Mouse (Mus musculus) kidney, adult 2 months (tissue): ENCODE data around the gene Ppp2ca. TPM values are rescaled to one million over a fixed set of nuclear protein-coding genes. Genes with fewer than 3 reads are reported as not detected.
"Not testable (repeated sequence)": the region's sequence is repeated elsewhere in the genome, so short reads cannot be mapped to it uniquely, and the experiment has no call there.

Experiments
- DNase-seq: peaks from one replicate; pipeline ENCODE4 v3.0.0; 2021
- H3K27ac ChIP-seq: fragments of 200-500 bp; 2 replicates; pipeline ENCODE4 v1.5.1; 2012; ENCODE audit warnings: low read depth, low read length, control low read depth, inconsistent platforms; ENCODE audit not compliant: insufficient read depth
- H3K27me3 ChIP-seq: fragments of 200-500 bp; replicated peaks from 2 replicates; pipeline ENCODE4 v1.6.1; 2012; ENCODE audit warnings: mild to moderate bottlenecking, moderate library complexity, low read length, inconsistent platforms; ENCODE audit not compliant: control insufficient read depth, insufficient read depth
- H3K36me3 ChIP-seq: fragments of 200-500 bp; 2 replicates; pipeline ENCODE4 v1.6.1; 2012; ENCODE audit warnings: mild to moderate bottlenecking, moderate library complexity, low read length, inconsistent platforms; ENCODE audit not compliant: control insufficient read depth, insufficient read depth
- H3K4me1 ChIP-seq: fragments of 200-500 bp; 2 replicates; pipeline ENCODE4 v1.6.1; 2011; ENCODE audit warnings: low read length; ENCODE audit not compliant: control insufficient read depth, insufficient read depth
- H3K4me3 ChIP-seq: fragments of 200-500 bp; 2 replicates; pipeline ENCODE4 v1.5.1; 2011; ENCODE audit warnings: mild to moderate bottlenecking, low read depth, low read length, control low read depth; ENCODE audit not compliant: insufficient read depth
- CTCF ChIP-seq: fragments of 200-500 bp; conservative IDR thresholded peaks from 2 replicates; pipeline ENCODE4 v1.5.1; 2011; ENCODE audit warnings: low read depth, mild to moderate bottlenecking, control low read depth, low read length, moderate library complexity, mixed read lengths; ENCODE audit not compliant: insufficient read depth, insufficient read length
- POLR2A ChIP-seq: fragments of 200-500 bp; IDR thresholded peaks from one replicate; pipeline ENCODE4 v1.6.1; 2011; ENCODE audit warnings: low read depth, low read length, control low read depth
- WGBS: fragments of 180-500 bp; shearing (Covaris S2); methylation state at CpG from one replicate; pipeline ENCODE4 v1.1.7; 2018; 5-methylcytosine and 5-hydroxymethylcytosine counted together
- polyA plus RNA-seq: library from polyadenylated mRNA; depleted of rRNA; stranded (reverse); fragments of >200 nt; gene quantifications from 2 replicates; pipeline ENCODE4 v1.2.3, GENCODE M21; 2012; rRNA removed

Gene Ppp2ca
- polyA plus RNA-seq, 1 experiment, result 38.0 TPM

DNA sequence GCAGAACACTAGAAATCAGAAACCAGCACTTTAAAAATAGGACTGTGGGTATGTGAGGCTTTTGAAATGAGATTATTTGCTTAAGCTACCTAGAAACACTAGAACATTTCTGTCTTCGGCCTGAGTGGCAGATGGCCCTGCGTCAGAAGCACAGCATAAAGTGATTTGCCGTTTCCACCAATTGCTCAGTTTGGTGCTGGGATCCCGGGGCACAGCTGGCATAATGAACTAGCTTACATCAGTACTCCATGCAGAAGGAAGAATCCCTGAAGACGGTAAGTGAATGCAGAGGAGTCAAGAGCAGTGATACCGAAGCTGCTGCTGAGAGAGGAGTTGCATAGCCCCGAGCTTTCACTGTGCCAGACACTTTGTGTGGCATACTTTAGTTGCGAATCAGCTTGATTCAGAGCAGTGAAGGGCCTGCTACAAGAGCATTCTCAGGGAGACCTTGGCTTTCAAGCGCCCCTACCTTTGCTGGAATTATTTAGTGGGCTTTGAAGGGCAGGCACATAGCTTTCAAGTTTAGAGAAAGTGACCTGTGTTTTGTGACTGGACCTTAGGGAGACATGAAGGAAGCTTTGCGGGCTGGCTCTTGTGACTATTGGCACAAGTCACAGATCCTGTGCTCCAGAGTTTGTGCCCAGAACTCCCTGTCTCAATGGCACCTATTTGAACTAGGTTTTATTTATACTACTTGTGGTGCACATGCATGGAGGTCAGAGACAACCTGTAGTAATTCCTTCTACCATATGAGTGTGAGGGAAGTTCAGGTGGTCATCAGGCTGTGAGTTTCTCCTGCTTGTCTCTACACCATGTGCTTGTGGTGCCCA lies 31.4 kb downstream of the Ppp2ca start:
- H3K36me3 ChIP-seq, result no peaks in the 10 kb centered on the region
- TF ChIP-seq CTCF (no peak), POLR2A (no peak)
- no peak overlapping the region for H3K4me3 ChIP-seq
- no peaks in the 10 kb centered on the region for H3K4me1 ChIP-seq
- no peak for DNase-seq
- H3K27ac ChIP-seq, result no peak overlapping the region
- 65% methylated on average over 10 of the region's 10 CpGs for WGBS
- no peaks in the 10 kb centered on the region for H3K27me3 ChIP-seq

DNA sequence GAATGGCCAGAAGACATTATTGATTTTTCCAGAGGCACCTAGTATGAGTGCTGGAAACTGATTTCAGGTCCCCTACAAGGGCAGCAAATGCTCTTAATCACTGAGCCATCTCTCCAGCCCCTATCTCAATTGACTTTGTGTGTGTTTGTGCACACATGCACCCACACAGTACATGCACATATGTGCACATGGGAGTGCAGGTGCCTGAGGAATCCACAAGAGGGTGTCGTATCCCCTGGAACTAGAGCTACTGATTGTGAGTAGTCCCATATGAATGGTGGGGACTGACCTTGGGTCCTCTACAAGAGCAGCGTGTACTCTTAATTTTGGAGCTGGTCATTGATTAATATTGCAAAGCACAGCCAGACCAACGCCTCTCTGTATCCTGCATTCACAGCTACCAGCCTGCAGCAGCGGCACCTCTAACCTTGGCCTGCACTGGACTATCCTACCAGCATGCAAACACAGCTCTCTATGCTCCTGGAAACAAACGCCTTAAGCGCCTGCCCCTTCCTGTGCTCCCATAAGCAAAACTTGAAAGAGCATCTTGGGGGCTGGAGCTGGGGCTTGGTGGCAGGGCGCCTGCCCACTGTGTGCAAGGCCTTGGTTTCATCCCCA lies 32.1 kb downstream of the Ppp2ca start:
- Histone ChIP-seq H3K27ac (no peak overlapping the region), H3K4me1 (no peaks in the 10 kb centered on the region), H3K36me3 (no peaks in the 10 kb centered on the region), H3K4me3 (no peak overlapping the region), H3K27me3 (no peaks in the 10 kb centered on the region)
- WGBS, result 78% methylated on average over 7 of the region's 7 CpGs
- no peak for TF ChIP-seq POLR2A
- TF ChIP-seq CTCF, result peak; percentile 28
- no peak for DNase-seq

DNA sequence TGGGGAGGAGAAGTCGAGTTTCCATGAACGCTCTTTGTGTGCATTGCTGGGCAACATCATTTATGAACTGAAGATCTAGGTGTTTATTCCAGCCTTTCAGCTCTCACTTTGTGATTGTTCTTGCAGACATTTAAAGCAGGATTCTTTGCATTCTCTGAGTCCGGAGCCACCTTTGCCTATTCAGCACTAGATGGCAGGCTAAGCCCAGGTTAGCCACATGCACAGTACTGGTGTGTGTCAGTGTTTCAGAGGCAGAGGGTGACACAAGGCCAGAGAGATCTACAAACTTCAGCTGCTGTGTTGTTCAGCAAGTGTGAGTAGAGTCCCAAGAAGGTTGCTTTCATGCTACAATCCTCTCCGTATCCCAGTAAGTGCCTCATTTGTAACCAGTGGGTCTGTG lies 45.2 kb downstream of the Ppp2ca start:
- H3K27me3 ChIP-seq, H3K27ac ChIP-seq, H3K4me1 ChIP-seq, H3K36me3 ChIP-seq, H3K4me3 ChIP-seq: not testable (repeated sequence)
- DNase-seq, result peak; percentile 71
- peak; percentile 72 for TF ChIP-seq CTCF
- 29% methylated on average over 4 of the region's 4 CpGs for WGBS

DNA sequence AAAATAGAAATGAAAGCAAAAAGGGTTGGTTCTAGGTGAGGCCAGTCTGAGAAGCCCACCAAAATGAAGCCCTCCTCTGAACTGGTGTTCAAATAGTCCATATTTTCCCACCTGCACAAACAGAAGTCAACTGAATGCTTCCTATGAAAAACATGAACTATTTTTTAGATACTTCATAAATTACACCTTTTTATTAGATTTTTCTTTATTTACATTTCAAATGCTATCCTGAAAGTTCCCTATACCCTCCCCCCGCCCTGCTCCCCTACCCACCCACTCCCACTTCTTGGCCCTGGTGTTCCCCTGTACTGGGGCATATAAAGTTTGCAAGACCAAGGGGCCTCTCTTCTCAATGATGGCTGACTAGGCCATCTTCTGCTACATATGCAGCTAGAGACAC lies 46.9 kb downstream of the Ppp2ca start, which contains the start of gene Olfr1373:
Olfr1373 (minus strand) TSS at position 101 of the 400 bp plus-strand sequence.
- not testable (repeated sequence) for H3K27me3 ChIP-seq, H3K27ac ChIP-seq, H3K4me3 ChIP-seq, DNase-seq, H3K36me3 ChIP-seq, H3K4me1 ChIP-seq
- 81% methylated on average over 1 of the region's 1 CpGs for WGBS

DNA sequence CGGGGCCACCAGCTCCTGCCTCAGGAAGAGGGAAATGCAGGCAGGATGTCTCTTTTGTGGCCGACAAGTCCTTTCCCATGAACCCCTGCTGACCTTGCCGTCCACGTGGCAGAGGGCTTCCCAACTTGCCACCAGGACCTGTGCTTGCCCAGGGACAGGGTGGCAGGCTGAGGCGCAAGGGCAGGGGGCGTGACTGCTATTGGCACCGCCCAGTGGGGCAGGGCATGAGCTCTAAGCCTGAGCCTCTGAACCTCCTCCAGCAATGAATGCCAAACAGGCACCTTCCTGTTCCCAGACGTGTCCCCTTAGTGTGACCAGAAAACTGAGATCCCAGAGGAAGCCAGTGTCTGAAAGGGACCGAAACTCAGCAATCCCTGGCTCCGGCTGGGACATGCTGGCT lies 65.4 kb downstream of the Ppp2ca start:
- 38% methylated on average over 10 of the region's 10 CpGs for WGBS
- DNase-seq, result peak; percentile 77

DNA sequence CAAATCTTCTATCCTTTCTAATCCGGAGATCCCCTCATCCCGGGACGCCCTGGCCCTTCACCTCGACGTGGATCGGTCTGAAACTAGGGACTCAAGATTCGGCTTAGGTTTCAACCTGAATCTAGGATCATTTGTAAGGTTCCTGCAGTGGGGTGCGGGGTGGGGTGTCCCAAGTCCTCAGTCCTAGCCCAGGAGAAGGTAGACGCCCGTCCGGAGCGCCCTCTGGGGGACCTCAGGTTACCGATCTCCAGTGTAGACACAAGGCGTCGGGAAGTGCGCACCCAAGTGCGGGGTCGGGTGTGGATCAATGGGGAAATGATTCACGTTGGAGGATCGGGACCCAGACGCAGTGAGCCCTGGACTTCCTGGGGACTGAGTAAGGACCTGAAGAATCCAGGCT lies 68.6 kb downstream of the Ppp2ca start:
- no peaks in the 10 kb centered on the region for H3K36me3 ChIP-seq
- H3K27me3 ChIP-seq, result peaks cover 5% of the 10 kb centered on the region; the same call in 1 of the 2 replicates
- no peaks in the 10 kb centered on the region for H3K4me1 ChIP-seq
- no peak overlapping the region for H3K4me3 ChIP-seq
- TF ChIP-seq POLR2A, result no peak
- no peak for TF ChIP-seq CTCF
- 1% methylated on average over 21 of the region's 21 CpGs for WGBS
- H3K27ac ChIP-seq, result no peak overlapping the region
- DNase-seq, result peak; percentile 48

More for the DNA sequence above, 65.4 kb downstream of the Ppp2ca start:
- Histone ChIP-seq H3K27ac (no peak overlapping the region), H3K4me3 (no peak overlapping the region), H3K4me1 (no peaks in the 10 kb centered on the region), H3K36me3 (no peaks in the 10 kb centered on the region), H3K27me3 (peaks cover 5% of the 10 kb centered on the region; the same call in 1 of the 2 replicates)
- TF ChIP-seq POLR2A (no peak), CTCF (no peak)

DNA sequence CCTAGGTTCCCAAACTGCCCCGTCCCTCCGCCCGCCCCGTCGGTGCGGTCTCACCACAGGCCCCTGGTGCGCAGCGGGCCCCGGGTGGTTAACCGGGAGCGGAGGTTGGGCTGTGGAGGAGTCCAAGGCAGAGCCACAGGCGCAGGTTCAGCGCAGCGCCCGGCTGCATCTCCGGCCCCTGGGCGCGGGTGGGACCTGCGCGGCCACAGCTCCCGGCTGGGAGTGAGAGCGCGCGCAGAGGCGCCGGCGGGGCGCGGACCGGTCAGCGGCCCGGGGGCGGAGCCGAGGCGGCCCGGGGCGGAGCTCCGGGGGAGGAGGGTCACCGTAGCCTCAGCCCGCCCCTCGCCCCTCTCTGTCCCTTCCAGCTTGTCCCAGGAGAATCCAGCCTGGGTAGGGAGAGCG lies 69.4 kb downstream of the Ppp2ca start:
- WGBS, result 1% methylated on average over 38 of the region's 42 CpGs
- peak overlapping the region; percentile 62 for H3K4me3 ChIP-seq
- not testable (repeated sequence) for H3K36me3 ChIP-seq, H3K27ac ChIP-seq, H3K4me1 ChIP-seq, H3K27me3 ChIP-seq
- DNase-seq, result peak; percentile 24

DNA sequence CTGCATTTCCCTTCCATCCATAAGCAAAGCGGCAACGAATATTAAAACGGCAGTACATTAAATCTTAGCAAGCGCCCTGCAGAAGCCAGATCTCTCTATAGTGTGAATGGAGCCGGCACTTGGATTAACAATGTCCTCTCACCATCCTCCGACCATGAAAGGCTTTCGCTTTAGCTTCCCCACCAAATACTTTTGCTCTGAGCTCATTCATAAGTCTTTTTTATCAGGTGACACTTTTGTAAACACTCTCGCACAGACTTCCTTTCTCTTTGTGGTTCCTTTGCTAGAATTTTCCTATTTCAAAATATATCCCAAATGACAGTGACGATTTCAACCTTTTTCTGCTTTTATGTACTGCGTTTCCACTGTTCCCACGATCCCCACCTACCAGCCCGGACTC lies 70.0 kb downstream of the Ppp2ca start:
- DNase-seq, result no peak
- H3K4me3 ChIP-seq, result peak overlapping the region; percentile 62
- H3K27me3 ChIP-seq, result peaks cover 5% of the 10 kb centered on the region; the same call in 1 of the 2 replicates
- TF ChIP-seq CTCF (no peak), POLR2A (no peak)
- no peaks in the 10 kb centered on the region for H3K36me3 ChIP-seq
- no peaks in the 10 kb centered on the region for H3K4me1 ChIP-seq
- 16% methylated on average over 12 of the region's 12 CpGs for WGBS
- H3K27ac ChIP-seq, result no peak overlapping the region

Other genes starting within 250 kb of the Ppp2ca start
- gene Jade2, start 241.0 kb upstream of the Ppp2ca start, polyA plus RNA-seq, result 13.4 and 13.8 TPM in 2 replicates
- gene Cdkn2aipnl, start 131.0 kb upstream of the Ppp2ca start, polyA plus RNA-seq, result 15.6 and 17.2 TPM in 2 replicates
- 48.5 and 70.9 TPM in 2 replicates for gene Ube2b, start 97.9 kb upstream of the Ppp2ca start, polyA plus RNA-seq
- 1.6 and 1.8 TPM in 2 replicates for gene Cdkl3, start 94.5 kb upstream of the Ppp2ca start, polyA plus RNA-seq
- not detected in 2 replicates for gene Olfr1373, start 46.8 kb downstream of the Ppp2ca start, polyA plus RNA-seq
- gene Olfr1371, start 115.3 kb downstream of the Ppp2ca start, polyA plus RNA-seq, result not detected in 2 replicates
- 34.4 and 68.9 TPM in 2 replicates for gene Skp1a, start 133.3 kb downstream of the Ppp2ca start, polyA plus RNA-seq
- gene Tcf7, start 184.3 kb downstream of the Ppp2ca start, polyA plus RNA-seq, result 2.1 and 13.2 TPM in 2 replicates